Mouse (Mus musculus) small intestine, adult 2 months (tissue): ENCODE measurements around the gene Ctnnd2. TPM values are rescaled to one million over a fixed set of nuclear protein-coding genes. Genes with fewer than 3 reads are reported as not detected.
A peak's percentile ranks its signal among the peaks of the same experiment; 100 is the strongest.

ENCODE experiments used
- H3K27ac ChIP-seq: fragments of 200-500 bp; 2 replicates; pipeline ENCODE4 v1.5.1; 2012; ENCODE audit warnings: low read depth, low read length, control low read depth, inconsistent platforms; ENCODE audit not compliant: insufficient read depth
- H3K27me3 ChIP-seq: fragments of 200-500 bp; 2 replicates; pipeline ENCODE4 v1.6.1; 2012; ENCODE audit warnings: mild to moderate bottlenecking, moderate library complexity, low read length, inconsistent platforms; ENCODE audit not compliant: control insufficient read depth, insufficient read depth
- H3K36me3 ChIP-seq: fragments of 200-500 bp; 2 replicates; pipeline ENCODE4 v1.6.1; 2012; ENCODE audit warnings: mild to moderate bottlenecking, low read length, control low read depth, inconsistent platforms; ENCODE audit not compliant: control insufficient read depth, insufficient read depth
- H3K4me1 ChIP-seq: fragments of 200-500 bp; 2 replicates; pipeline ENCODE4 v1.6.1; 2012; ENCODE audit warnings: low read length, inconsistent platforms, mixed read lengths; ENCODE audit not compliant: control insufficient read depth, insufficient read depth, insufficient read length
- H3K4me3 ChIP-seq: fragments of 200-500 bp; 2 replicates; pipeline ENCODE4 v1.5.1; 2012; ENCODE audit warnings: low read depth, mild to moderate bottlenecking, control low read depth, inconsistent platforms, low read length, moderate library complexity
- CTCF ChIP-seq: fragments of 200-500 bp; IDR thresholded peaks from 2 replicates; pipeline ENCODE4 v1.5.1; 2012; ENCODE audit warnings: low read depth, mild to moderate bottlenecking, control low read depth, inconsistent platforms, low read length, moderate library complexity, mixed read lengths; ENCODE audit not compliant: insufficient replicate concordance, insufficient read length; ENCODE audit errors: extremely low read depth
- POLR2A ChIP-seq: fragments of 200-500 bp; IDR thresholded peaks from 2 replicates; pipeline ENCODE4 v1.6.1; 2012; ENCODE audit warnings: low read depth, mild to moderate bottlenecking, control low read depth, inconsistent platforms, low read length, moderate library complexity
- WGBS: fragments of 180-500 bp; shearing (Covaris S2); methylation state at CpG from one replicate; pipeline ENCODE4 v1.1.7; 2018; 5-methylcytosine and 5-hydroxymethylcytosine counted together
- polyA plus RNA-seq: library from polyadenylated mRNA; depleted of rRNA; stranded (reverse); fragments of >200 nt; gene quantifications from 2 replicates; pipeline ENCODE4 v1.2.3, GENCODE M21; 2012

Ctnnd2 gene
- polyA plus RNA-seq, 1 experiment, result 1.3 TPM

GRCm38 (mm10) chr15:30927632-30928031 lies 755.2 kb downstream of the Ctnnd2 start:
- TF ChIP-seq POLR2A (no peak), CTCF (peak; percentile 29; the same call in 1 of the 2 replicates)
- H3K4me3 ChIP-seq, result no peak overlapping the region
- H3K27ac ChIP-seq, result no peak overlapping the region
- no peaks in the 10 kb centered on the region for H3K36me3 ChIP-seq
- no peaks in the 10 kb centered on the region for H3K4me1 ChIP-seq
- H3K27me3 ChIP-seq, result no peaks in the 10 kb centered on the region
- 57% methylated on average over 7 of the region's 7 CpGs for WGBS

- 50% methylated on average over 5 of the region's 5 CpGs for WGBS
- TF ChIP-seq CTCF (no peak), POLR2A (no peak)
- no peaks in the 10 kb centered on the region for H3K27me3 ChIP-seq
- no peaks in the 10 kb centered on the region for H3K36me3 ChIP-seq
- H3K27ac ChIP-seq, result no peak overlapping the region
- H3K4me1 ChIP-seq, result no peaks in the 10 kb centered on the region
- no peak overlapping the region for H3K4me3 ChIP-seq
Observed at GRCm38 (mm10) chr15:30931906-30932305, 759.5 kb downstream of the Ctnnd2 start.

- Histone ChIP-seq H3K36me3 (no peaks in the 10 kb centered on the region), H3K27ac (no peak overlapping the region), H3K27me3 (no peaks in the 10 kb centered on the region), H3K4me3 (no peak overlapping the region), H3K4me1 (no peaks in the 10 kb centered on the region)
- WGBS, result 17% methylated on average over 1 of the region's 1 CpGs
- no peak for TF ChIP-seq CTCF
- TF ChIP-seq POLR2A, result no peak
Observed at GRCm38 (mm10) chr15:30945863-30946262, 773.5 kb downstream of the Ctnnd2 start.

GRCm38 (mm10) chr15:30958513-30958912 lies 786.1 kb downstream of the Ctnnd2 start:
- Histone ChIP-seq H3K27ac (no peak overlapping the region), H3K4me3 (no peak overlapping the region), H3K36me3 (no peaks in the 10 kb centered on the region), H3K27me3 (no peaks in the 10 kb centered on the region), H3K4me1 (no peaks in the 10 kb centered on the region)
- TF ChIP-seq CTCF (no peak), POLR2A (no peak)
- 88% methylated on average over 4 of the region's 4 CpGs for WGBS

GRCm38 (mm10) chr15:30962421-30963160 lies 790.2 kb downstream of the Ctnnd2 start:
- no peaks in the 10 kb centered on the region for H3K27me3 ChIP-seq
- no peak overlapping the region for H3K27ac ChIP-seq
- no peak overlapping the region for H3K4me3 ChIP-seq
- 67% methylated on average over 8 of the region's 8 CpGs for WGBS
- no peaks in the 10 kb centered on the region for H3K4me1 ChIP-seq
- TF ChIP-seq CTCF, result no peak
- TF ChIP-seq POLR2A, result no peak
- H3K36me3 ChIP-seq, result no peaks in the 10 kb centered on the region

GRCm38 (mm10) chr15:30964046-30964445 lies 791.7 kb downstream of the Ctnnd2 start:
- Histone ChIP-seq H3K4me3 (no peak overlapping the region), H3K27ac (no peak overlapping the region), H3K36me3 (no peaks in the 10 kb centered on the region), H3K4me1 (no peaks in the 10 kb centered on the region), H3K27me3 (no peaks in the 10 kb centered on the region)
- TF ChIP-seq POLR2A (no peak), CTCF (no peak)
- 80% methylated on average over 7 of the region's 7 CpGs for WGBS

- Histone ChIP-seq H3K27ac (no peak overlapping the region), H3K27me3 (no peaks in the 10 kb centered on the region), H3K4me1 (no peaks in the 10 kb centered on the region), H3K4me3 (no peak overlapping the region), H3K36me3 (no peaks in the 10 kb centered on the region)
- 83% methylated on average over 4 of the region's 4 CpGs for WGBS
- TF ChIP-seq POLR2A (no peak), CTCF (no peak)
Observed at GRCm38 (mm10) chr15:30964865-30965679, 792.7 kb downstream of the Ctnnd2 start.
